Mouse (Mus musculus): ENCODE measurements at regions not wholly inside any gene's neighbourhood (a gene's known extent, or its start where the extent isn't known, plus 50 kb on each side); places are given as distances from the start of the nearest gene placed in this dataset.

DNA sequence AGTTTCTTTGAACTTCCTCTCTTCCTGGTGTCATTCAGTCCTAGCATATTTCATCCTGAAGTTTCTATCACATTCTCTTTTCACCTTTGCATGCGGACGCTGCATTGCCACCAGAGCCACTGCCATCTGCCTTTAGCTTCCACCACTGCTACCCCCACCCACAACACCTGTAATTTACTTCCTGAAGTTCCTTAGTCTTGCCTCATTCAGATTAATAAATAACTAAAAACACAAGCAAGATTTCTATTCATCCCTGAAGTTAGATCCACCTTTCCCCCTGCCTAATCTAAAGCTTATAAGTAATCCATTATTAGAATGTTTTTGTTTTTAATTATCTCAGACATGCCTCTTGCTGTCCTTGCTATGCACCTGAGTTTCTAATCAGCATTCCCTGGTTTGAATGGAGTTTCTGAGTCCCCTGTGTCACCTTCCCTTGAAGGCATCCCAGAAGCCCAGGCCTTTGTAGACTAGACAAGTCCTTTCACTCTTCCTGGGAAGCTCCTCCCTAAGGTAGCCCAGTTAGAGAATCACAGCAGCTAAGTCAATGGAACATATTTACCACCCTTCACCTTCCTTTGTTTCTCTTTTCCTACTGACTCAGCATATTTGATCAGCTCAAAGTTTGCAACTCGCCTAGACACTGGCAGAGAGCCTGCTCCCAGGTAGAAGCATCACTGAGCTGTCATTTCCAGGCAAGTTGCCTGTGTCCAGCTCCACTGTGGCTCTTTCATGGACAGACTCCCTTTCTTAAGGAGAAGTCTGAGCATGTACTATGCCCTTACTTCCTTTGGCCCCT lies 284.8 kb upstream of the Grik2 start:
- ATAC-seq (ENCODE audit: insufficient number of reproducible peaks, low FRiP score, low TSS enrichment), result no peak

DNA sequence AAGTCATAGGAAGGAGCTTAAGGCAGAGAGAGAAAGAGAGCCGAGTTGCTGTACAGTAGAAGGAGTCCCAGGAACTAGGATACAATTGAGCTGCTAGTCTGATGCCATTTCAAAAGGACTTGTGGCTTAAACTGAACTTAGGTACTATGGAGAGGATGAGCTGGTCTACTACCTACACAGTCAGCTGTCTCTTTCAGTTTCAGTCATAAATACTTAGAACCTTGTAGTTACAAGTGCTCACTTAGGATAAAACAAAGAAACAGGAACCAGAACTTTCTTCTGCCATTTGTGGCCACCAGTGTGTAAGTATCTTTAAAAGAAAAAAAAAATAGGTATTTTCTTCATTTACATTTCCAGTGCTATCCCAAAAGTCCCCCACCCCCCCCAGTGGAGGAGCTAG lies 283.3 kb upstream of the Grik2 start:
- no peak for ATAC-seq (ENCODE audit: insufficient number of reproducible peaks, low FRiP score, low TSS enrichment)

DNA sequence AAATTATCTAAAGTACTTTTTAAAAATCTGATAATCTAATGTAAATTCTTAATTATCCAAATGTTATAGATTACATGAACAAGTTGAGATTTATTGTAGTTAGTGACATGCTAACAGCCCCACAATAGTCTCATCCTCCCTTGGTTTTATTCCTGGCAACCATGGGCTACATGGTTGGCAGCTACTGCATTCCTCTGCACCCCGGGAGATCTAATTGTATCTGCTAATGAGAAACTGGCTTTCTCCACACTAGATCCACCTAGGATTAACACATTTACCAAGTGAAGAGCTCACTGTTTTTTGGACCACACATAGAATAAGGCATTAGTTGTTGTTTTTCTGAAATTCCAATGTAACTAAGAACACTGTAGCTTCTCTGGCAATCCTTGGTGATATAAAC lies 274.8 kb upstream of the Grik2 start:
- ATAC-seq (ENCODE audit: insufficient number of reproducible peaks, low FRiP score, low TSS enrichment), result peak; percentile 98

DNA sequence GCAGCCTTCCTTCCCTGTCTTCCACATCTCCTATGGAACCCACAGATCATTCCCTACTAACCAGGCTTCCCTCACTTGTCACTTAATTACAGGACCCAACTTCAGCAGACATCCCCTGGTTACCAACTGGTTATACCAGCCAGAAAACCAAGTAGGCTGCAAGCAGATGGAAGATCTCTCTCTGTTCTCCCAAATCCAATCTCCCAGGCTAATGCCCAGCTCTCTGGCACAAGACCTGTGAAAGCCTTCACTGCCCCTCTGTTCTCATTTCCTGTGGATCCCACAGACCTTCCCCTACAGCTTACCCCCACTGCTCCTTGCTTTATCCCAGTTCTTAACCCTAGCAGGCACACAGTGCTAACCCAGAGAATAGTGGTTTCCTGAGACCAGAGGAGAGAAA lies 274.1 kb upstream of the Grik2 start:
- peak; percentile 89 for ATAC-seq (ENCODE audit: insufficient number of reproducible peaks, low FRiP score, low TSS enrichment)

Data from cerebellum, adult (tissue).